In genomic region chr17:23672761-23673160, GRCm38 (mm10) we compare ENCODE assay signal across 11 mouse cellular contexts. TPM values are rescaled to one million over a fixed set of nuclear protein-coding genes. Genes with fewer than 3 reads are reported as not detected.
DNase-seq lines count a peak whose midpoint lies in the region; ATAC-seq and TF ChIP-seq lines count a peak whose summit lies in the region.
"Had no signal": no experiment of that assay in that cellular context is flagged by ENCODE, and none has a peak within 500 bp of the region (broad histone marks: within the 10 kb centered on the region; RNA-seq: fewer than 3 reads in every experiment).

No protein-coding gene starts in this region.

- peaks cover 5% of the 10 kb centered on the region for H3K36me3 ChIP-seq in liver, embryonic 11.5 days (ENCODE audit: control insufficient read depth, insufficient read depth, low read length)
- peaks cover 31% of the 10 kb centered on the region for H3K36me3 ChIP-seq in limb, embryonic 10.5 days
- peaks cover 5% of the 10 kb centered on the region; the same call in 1 of the 2 replicates for H3K36me3 ChIP-seq in neural tube, embryonic 14.5 days (ENCODE audit: control insufficient read depth, insufficient read depth, low read length)

- DNase-seq in liver, embryonic 11.5 days (ENCODE audit: low spot score) = no peak
- no peak for DNase-seq in liver
- DNase-seq in limb, embryonic 10.5 days (ENCODE audit: low spot score) = no peak
- DNase-seq in layer of hippocampus, postnatal 25 days (ENCODE audit: extremely low spot score in 1 of 2, low spot score in 1 of 2) = no peak
- no peak for DNase-seq in frontal cortex, postnatal 10 days (ENCODE audit: low spot score in 2 of 2)
- DNase-seq in embryo, embryonic 10 days (ENCODE audit: low spot score) = no peak
- DNase-seq: adrenal gland, adult 2 months; thymus, postnatal 25 days had no signal

- H3K4me1 ChIP-seq in liver, embryonic 11.5 days (replicated peaks; ENCODE audit: control insufficient read depth, insufficient read depth, low read length) = peaks cover 27% of the 10 kb centered on the region
- no peaks in the 10 kb centered on the region; the same call in 1 of the 2 replicates for H3K4me1 ChIP-seq in embryonic fibroblast, embryonic 13.5 days (ENCODE audit: control insufficient read depth, insufficient read depth, low read length)
- H3K4me1 ChIP-seq in limb, embryonic 10.5 days = peaks cover 53% of the 10 kb centered on the region
- H3K4me1 ChIP-seq in neural tube, embryonic 14.5 days (ENCODE audit: control insufficient read depth, insufficient read depth, low read length) = peaks cover 10% of the 10 kb centered on the region; the same call in 1 of the 2 replicates

- WGBS in liver, embryonic 11.5 days = 50% methylated on average over 3 of the region's 3 CpGs
- 70% methylated on average over 3 of the region's 3 CpGs for WGBS in limb, embryonic 10.5 days
- 72% methylated on average over 3 of the region's 3 CpGs for WGBS in neural tube, embryonic 14.5 days

- peak overlapping the region; percentile 85 for H3K4me2 ChIP-seq in liver, embryonic 11.5 days
- H3K4me2 ChIP-seq in neural tube, embryonic 14.5 days (ENCODE audit: low read depth, low read length) = peak overlapping the region; percentile 56

- H3K27ac ChIP-seq in liver, embryonic 11.5 days (ENCODE audit: low read depth, low read length) = no peak overlapping the region
- H3K27ac ChIP-seq in embryonic fibroblast, embryonic 13.5 days (ENCODE audit: insufficient read depth, low read length) = no peak overlapping the region
- no peak overlapping the region for H3K27ac ChIP-seq in limb, embryonic 10.5 days
- no peak overlapping the region for H3K27ac ChIP-seq in neural tube, embryonic 14.5 days (ENCODE audit: low read depth, low read length)

- H3K4me3 ChIP-seq in liver, embryonic 11.5 days (ENCODE audit: low read depth, low read length) = peak overlapping the region; percentile 71
- peak overlapping the region; percentile 83 for H3K4me3 ChIP-seq in embryonic fibroblast, embryonic 13.5 days (ENCODE audit: insufficient read depth, low read length)
- H3K4me3 ChIP-seq in limb, embryonic 10.5 days = peak overlapping the region; percentile 68
- peak overlapping the region; percentile 59 for H3K4me3 ChIP-seq in neural tube, embryonic 14.5 days (ENCODE audit: low read depth, low read length)

- no peak for ATAC-seq in liver, embryonic 11.5 days (replicated peaks; ENCODE audit: low FRiP score)
- ATAC-seq in neural tube, embryonic 14.5 days (ENCODE audit: low read depth) = no peak

- H3K9me3 ChIP-seq in liver, embryonic 11.5 days (ENCODE audit: control insufficient read depth, low read length) = no peaks in the 10 kb centered on the region
- no peaks in the 10 kb centered on the region for H3K9me3 ChIP-seq in limb, embryonic 10.5 days (replicated peaks)
- no peaks in the 10 kb centered on the region for H3K9me3 ChIP-seq in neural tube, embryonic 14.5 days (ENCODE audit: control insufficient read depth, low read length)

- peak overlapping the region; percentile 69; the same call in 1 of the 2 replicates for H3K9ac ChIP-seq in liver, embryonic 11.5 days (ENCODE audit: low read depth, low read length)
- H3K9ac ChIP-seq in neural tube, embryonic 14.5 days (replicated peaks; ENCODE audit: low read depth, low read length) = no peak overlapping the region

- TF ChIP-seq POLR2A in embryonic fibroblast, embryonic 13.5 days (IDR thresholded peaks at IDR 0.05; ENCODE audit: low read depth, low read length) = no peak

- TF ChIP-seq CTCF in embryonic fibroblast, embryonic 13.5 days (IDR thresholded peaks at IDR 0.05; ENCODE audit: borderline replicate concordance, insufficient read depth, low read length) = no peak

- peaks cover 6% of the 10 kb centered on the region for H3K27me3 ChIP-seq in liver, embryonic 11.5 days (replicated peaks; ENCODE audit: control insufficient read depth, insufficient read depth, low read length)
- H3K27me3 ChIP-seq in limb, embryonic 10.5 days (ENCODE audit: low read depth, poor library complexity, severe bottlenecking) = peaks cover 31% of the 10 kb centered on the region
- H3K27me3 ChIP-seq in neural tube, embryonic 14.5 days (ENCODE audit: control insufficient read depth, insufficient read depth, low read length) = peaks cover 4% of the 10 kb centered on the region; the same call in 1 of the 2 replicates

RNA-seq across cellular contexts. Expression of gene Hcfc1r1, which starts 0.6 kb away (rescaled TPM):
- 36.5 and 36.6 TPM in 2 replicates for polyA plus RNA-seq in liver, embryonic 11.5 days (2014; fragmentation: Nextera tagmentation; extraction: Ambion mirVana)
- 146 and 164 TPM in 2 replicates for polyA plus RNA-seq in embryonic fibroblast, embryonic 13.5 days (2011; ENCODE audit: insufficient read length, low read depth, missing spikeins)
- 29.0 and 30.5 TPM in 2 replicates for polyA plus RNA-seq in limb, embryonic 10.5 days (2016; fragmentation: Nextera tagmentation; extraction: Ambion mirVana)
- 132 and 147 TPM in 2 replicates for polyA plus RNA-seq in neural tube, embryonic 14.5 days (2014; fragmentation: Nextera tagmentation; extraction: Ambion mirVana)
- 100 to 1,000 TPM; 119 to 129 TPM for total RNA-seq in layer of hippocampus, postnatal 25 days (2021)

RNA-seq across cellular contexts. Expression of gene Thoc6, which starts 0.9 kb away (rescaled TPM):
- polyA plus RNA-seq in liver, embryonic 11.5 days (2014; fragmentation: Nextera tagmentation; extraction: Ambion mirVana) = 48.9 and 50.7 TPM in 2 replicates
- polyA plus RNA-seq in embryonic fibroblast, embryonic 13.5 days (2011; ENCODE audit: insufficient read length, low read depth, missing spikeins) = 15.7 and 20.1 TPM in 2 replicates
- 70.4 and 71.1 TPM in 2 replicates for polyA plus RNA-seq in limb, embryonic 10.5 days (2016; fragmentation: Nextera tagmentation; extraction: Ambion mirVana)
- 42.1 and 43.0 TPM in 2 replicates for polyA plus RNA-seq in neural tube, embryonic 14.5 days (2014; fragmentation: Nextera tagmentation; extraction: Ambion mirVana)
- total RNA-seq in layer of hippocampus, postnatal 25 days (2021) = 10 to 100 TPM in 1 of 2 experiments, 1 to 10 TPM in 1; 9.0 to 10.1 TPM

RNA-seq across cellular contexts. Expression of gene Tnfrsf12a, which starts 4.5 kb away (rescaled TPM):
- 7.9 and 9.5 TPM in 2 replicates for polyA plus RNA-seq in liver, embryonic 11.5 days (2014; fragmentation: Nextera tagmentation; extraction: Ambion mirVana)
- polyA plus RNA-seq in embryonic fibroblast, embryonic 13.5 days (2011; ENCODE audit: insufficient read length, low read depth, missing spikeins) = 126 and 221 TPM in 2 replicates
- polyA plus RNA-seq in limb, embryonic 10.5 days (2016; fragmentation: Nextera tagmentation; extraction: Ambion mirVana) = 5.2 and 5.6 TPM in 2 replicates
- polyA plus RNA-seq in neural tube, embryonic 14.5 days (2014; fragmentation: Nextera tagmentation; extraction: Ambion mirVana) = 2.6 and 3.8 TPM in 2 replicates
- total RNA-seq in layer of hippocampus, postnatal 25 days (2021) = 1 to 10 TPM; 5.8 to 8.8 TPM

RNA-seq across cellular contexts. Expression of gene Cldn6, which starts 6.3 kb away (rescaled TPM):
- polyA plus RNA-seq in liver, embryonic 11.5 days (2014; fragmentation: Nextera tagmentation; extraction: Ambion mirVana) = 9.9 and 11.4 TPM in 2 replicates
- not detected in 2 replicates for polyA plus RNA-seq in embryonic fibroblast, embryonic 13.5 days (2011; ENCODE audit: insufficient read length, low read depth, missing spikeins)
- 32.7 and 42.1 TPM in 2 replicates for polyA plus RNA-seq in limb, embryonic 10.5 days (2016; fragmentation: Nextera tagmentation; extraction: Ambion mirVana)
- polyA plus RNA-seq in neural tube, embryonic 14.5 days (2014; fragmentation: Nextera tagmentation; extraction: Ambion mirVana) = not detected in 2 replicates
- total RNA-seq in layer of hippocampus, postnatal 25 days (2021) = not detected
- total RNA-seq: adrenal gland, adult 2 months; hematopoietic stem cell, adult 5-6 weeks had no signal
- polyA plus RNA-seq: adrenal gland, adult 2 months had no signal

RNA-seq across cellular contexts. Expression of gene Cldn9, which starts 11.1 kb away (rescaled TPM):
- 0.49 and 0.56 TPM in 2 replicates for polyA plus RNA-seq in liver, embryonic 11.5 days (2014; fragmentation: Nextera tagmentation; extraction: Ambion mirVana)
- polyA plus RNA-seq in embryonic fibroblast, embryonic 13.5 days (2011; ENCODE audit: insufficient read length, low read depth, missing spikeins) = not detected in 2 replicates
- 1.9 and 4.6 TPM in 2 replicates for polyA plus RNA-seq in limb, embryonic 10.5 days (2016; fragmentation: Nextera tagmentation; extraction: Ambion mirVana)
- 0.70 and 1.4 TPM in 2 replicates for polyA plus RNA-seq in neural tube, embryonic 14.5 days (2014; fragmentation: Nextera tagmentation; extraction: Ambion mirVana)
- not detected for total RNA-seq in layer of hippocampus, postnatal 25 days (2021)
- total RNA-seq: hematopoietic stem cell, adult 5-6 weeks had no signal

Comparison
In these comparisons a context has a peak if more than half of its experiments do, and no peak if none do; other contexts are left out.
1. RNA of gene Tnfrsf12a, which starts 4.5 kb away (polyA plus RNA-seq): 126 to 221 TPM in embryonic fibroblast, embryonic 13.5 days; 7.9 to 9.5 TPM in liver, embryonic 11.5 days, 5.2 to 5.6 TPM in limb, embryonic 10.5 days and 2.6 to 3.8 TPM in neural tube, embryonic 14.5 days; every median in the first group is over 10 times any median in the second.
2. Peak in every context shown above with its lines, with median percentiles within 50 percentile points of each other: H3K4me3 ChIP-seq.